Mouse (Mus musculus): ENCODE data around the gene Tex14.

The Tex14 gene

DNA sequence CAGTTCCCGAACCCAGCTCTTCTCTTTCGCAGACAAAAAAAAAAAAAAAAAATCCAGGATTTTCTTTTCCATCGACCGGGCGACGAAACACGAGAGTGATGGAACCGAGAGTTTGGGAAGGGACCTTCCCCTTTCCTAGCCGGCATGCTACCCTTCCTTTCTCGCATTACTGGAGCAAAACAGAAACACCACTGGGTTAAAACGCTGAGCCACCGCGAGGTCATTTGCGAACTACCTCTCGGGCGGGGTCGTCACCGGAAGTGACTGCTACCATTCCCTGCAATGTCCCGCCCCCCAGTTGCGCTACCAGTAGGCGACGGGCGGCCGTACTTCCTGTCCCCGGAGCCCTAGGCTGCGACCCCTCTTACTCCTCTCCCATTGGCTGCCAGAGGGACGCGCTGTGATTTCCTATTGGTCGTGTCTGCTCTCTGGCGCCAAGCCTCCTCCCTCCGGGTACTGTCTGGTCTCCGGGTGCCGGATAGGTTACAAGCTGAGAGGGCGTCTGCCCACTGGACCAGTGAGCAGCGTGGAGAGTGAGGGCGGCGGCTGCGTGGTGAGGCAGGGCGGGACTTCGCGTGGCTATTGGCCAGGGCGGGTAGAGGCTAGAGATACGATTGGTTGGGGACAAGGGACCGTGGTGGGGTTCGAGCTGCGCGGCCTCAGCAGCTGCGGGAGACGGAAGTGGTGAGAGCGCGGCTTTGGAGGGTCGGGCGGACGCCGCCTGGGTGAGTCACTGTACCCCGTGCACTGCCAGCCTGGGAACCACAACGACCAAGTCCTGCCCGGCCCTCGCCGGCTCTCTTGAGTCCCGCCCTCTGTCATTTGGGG is 186.9 kb downstream of the Tex14 start, which contains the start of gene Mtmr4:
Mtmr4 (plus strand) TSS at position 637 of the 828 bp plus-strand sequence.
- in situ Hi-C loops (cut with MboI) = no loop called here

DNA sequence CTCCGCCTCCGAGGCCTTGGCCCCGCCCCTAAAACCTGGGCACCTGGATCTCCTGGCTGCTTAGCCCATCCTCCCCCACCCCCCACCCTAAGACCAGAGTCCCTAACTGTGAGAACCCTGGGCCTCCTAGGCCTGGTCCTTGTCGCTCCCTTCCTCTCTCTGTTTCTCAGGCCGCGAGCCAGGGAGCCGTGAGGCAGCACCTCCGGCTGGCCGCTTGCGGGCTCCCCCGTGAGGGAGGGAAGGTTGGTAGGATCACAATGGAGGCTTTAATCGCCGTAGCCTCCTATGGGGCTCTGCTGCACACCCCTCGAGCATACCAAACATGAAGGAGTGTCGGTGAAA is 187.5 kb downstream of the Tex14 start:
- in situ Hi-C loops (cut with MboI) = no loop called here

DNA sequence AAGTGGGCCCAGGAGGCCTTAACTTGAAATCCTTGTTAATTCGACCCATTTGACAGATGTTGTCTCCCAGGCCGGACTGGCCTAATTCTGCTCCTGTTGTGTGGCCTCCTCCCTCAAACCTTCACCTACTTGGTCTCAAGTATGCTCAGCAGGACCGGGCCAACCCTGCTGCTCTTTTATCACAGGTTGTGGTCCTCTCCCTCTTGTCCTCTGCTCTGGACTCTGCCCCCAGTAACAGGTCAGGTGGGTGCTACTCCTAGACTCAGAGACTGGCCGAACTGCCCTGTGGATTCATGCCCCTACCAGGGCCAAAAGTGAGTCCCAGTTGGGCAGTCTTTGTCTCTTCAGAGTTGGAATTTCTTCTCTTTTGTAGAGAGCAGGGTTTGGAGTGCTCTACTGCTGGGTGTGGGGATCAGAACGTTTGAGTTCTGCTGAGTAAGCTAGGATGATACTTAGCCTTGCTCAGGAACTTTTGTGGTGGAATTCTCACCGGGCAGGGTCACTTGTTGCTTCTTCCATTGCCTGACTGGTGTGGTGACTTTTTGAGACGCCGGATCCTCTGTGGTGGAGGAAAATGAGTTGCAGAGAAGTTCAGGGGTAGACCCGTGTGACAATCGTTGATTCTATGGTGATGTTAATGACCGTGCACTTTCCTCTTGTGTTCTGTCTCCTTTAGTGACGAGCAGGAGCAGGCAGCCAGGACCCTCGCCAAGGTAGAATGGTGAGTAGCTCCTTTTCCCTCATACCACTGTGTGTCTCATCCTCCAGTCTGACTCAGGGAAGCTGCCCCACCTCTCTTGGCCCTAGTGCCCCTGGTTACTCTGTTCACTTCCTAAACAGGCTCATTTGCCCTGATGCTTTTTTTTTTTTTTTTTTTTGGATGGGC is 188.1 kb downstream of the Tex14 start:
- in situ Hi-C loops (cut with MboI) = no loop called here

DNA sequence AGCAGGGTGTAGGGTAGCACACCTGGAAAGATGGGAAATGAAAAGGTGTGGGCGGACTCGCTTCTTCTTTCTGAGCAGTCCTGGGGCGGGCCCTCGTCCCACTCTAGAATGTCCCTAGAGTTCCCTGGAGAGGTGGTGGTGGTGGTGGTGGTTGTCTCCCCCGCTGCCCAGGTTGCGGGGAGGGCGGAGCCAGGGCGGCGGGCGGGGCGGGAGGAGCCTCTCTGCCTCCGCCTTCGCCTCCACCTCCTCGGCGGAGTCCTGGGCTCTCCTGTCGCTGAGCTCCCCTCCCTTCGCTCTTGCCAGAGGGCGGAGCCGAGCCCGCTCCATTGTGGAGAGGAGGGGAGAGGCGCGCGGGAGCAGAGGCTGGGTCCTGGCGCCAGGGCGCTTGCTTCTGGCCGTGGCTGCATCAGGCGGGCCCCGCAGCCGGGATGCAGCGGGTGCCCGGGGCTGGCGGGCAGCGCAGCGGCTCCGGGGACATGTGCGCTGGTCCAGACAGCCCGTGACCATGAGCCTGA is 190.5 kb downstream of the Tex14 start:
- in situ Hi-C loops (cut with MboI) = no loop called here

DNA sequence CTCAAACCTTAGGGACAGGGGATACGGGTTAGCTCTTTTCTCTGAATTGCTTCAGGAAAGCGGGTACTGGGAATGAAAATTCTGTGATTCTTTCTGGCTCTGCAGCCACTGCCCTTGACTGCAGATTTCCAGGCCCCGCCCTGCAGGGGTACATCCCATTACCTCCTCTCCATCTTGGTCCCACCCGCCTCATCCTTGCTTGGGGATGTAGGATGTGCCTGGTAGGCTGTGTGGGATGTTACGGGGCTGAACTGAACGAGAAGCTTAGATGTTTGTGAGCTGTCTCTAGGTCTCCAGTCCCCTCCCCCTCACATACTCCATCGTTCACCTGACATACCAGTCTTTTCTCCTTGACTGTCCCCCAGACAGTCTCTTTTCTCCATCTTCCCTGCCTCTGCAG is 191.1 kb downstream of the Tex14 start:
- in situ Hi-C loops (cut with MboI) = no loop called here

DNA sequence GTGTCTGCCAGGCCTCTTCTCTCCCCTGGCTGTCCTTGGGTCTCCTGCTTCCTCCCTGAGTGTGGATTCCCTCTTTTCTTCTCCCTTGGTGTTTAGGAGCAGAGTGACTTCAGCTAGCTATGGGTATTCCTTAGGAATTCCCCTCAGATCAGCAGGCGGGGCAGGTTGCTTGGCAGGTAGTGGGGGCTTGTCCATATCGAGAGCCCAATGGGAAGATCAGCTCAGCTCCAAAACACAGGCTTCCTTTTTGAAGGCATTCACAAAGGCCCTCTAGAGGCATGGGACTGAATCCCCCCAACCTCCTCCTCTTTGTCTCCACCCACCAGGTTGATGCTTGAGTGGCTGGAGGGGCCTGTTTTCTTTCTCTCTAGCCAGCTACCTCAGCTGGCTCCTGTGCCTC is 191.6 kb downstream of the Tex14 start:
- in situ Hi-C loops (cut with MboI) = no loop called here

DNA sequence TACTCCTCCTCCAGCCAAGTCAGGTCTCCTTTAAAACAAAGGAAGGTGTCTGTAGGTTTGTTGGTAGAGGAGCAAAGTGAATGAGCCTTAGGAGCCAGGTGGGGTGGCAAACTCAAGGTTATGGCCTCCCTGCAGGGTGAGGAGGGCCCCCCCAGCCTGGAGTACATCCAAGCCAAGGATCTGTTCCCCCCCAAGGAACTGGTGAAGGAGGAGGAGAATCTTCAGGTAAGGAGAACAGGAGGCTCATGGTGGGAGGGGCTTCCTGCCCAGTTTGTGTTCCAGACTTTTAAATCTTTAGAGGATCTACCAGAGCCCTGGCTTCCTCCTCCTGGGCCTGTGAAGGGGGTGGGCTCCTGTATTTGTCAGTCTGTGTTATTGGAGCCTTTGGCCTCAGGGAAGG is 192.2 kb downstream of the Tex14 start:
- in situ Hi-C loops (cut with MboI) = no loop called here

DNA sequence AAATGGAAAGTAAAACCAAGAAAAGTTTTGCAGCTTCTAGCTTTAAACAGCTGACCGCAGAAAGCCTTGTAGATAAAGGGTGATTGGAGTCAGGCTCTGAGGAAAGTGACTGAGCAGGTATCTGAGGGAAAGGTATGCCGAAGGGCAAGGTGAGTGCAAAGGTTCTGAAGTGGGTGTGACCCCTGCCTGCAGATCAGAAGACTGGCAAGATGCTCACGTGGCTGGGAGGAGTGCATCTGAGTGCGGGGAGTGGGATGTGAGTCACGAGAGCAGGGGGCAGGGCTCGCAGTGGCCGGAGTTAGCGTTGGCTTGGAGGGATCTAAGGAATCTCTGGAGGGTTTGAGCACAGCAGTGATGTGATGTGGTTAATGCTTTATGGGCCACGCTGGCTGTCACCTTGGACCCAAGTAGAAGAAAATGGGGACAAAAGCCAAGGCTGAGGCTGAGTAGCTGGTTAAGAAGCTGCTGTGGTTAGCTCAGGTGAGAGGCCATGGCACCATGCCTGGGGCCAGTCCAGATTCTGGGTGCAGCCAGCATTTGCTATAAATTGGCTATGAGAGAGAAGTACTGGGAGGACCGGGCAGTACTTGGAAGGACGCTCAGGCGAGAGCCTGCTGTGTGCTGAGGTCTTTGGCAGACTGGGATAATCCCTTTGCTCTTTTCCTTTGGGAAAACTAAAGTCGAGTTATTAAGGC is 194.7 kb downstream of the Tex14 start:
- in situ Hi-C loops (cut with MboI) = no loop called here

DNA sequence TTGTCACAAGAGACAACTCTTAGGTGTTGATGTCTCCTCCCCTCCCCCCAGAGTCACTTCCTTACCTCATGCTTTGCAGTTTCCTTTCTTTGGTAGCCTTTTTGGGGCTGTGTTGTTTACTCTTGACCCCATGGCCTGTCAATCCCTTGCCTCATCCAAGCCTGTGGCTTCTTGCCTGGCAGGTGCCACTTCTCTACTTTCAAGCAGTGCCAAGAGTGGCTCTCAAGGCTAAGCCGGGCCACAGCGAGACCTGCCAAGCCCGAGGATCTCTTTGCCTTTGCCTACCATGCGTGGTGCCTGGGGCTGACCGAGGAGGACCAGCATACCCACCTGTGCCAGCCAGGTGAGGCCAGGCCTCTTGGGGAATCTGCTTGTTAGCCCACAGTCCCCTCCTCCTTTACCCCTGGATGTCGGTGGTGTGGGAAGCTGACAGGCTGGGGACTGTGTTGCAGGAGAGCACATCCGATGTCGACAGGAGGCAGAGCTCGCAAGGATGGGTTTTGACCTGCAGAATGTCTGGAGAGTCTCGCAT is 195.5 kb downstream of the Tex14 start:
- in situ Hi-C loops (cut with MboI) = no loop called here

DNA sequence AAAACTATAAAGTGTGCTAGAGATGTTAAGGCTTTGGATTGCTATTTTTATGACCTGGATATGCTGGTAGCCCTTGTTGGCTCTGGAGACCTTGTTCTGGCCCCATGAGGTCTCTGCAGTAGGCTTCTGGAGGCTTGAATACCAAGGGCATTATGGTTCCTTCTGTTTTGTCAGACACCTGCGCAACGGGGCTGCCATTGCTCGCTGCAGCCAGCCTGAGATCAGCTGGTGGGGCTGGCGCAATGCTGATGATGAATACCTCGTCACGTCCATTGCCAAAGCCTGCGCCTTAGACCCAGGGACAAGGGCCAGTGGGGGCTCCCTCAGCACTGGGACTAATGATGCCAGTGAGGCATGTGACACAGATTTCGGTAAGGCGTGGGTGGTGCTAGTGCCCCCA is 197.4 kb downstream of the Tex14 start:
- in situ Hi-C loops (cut with MboI) = no loop called here

DNA sequence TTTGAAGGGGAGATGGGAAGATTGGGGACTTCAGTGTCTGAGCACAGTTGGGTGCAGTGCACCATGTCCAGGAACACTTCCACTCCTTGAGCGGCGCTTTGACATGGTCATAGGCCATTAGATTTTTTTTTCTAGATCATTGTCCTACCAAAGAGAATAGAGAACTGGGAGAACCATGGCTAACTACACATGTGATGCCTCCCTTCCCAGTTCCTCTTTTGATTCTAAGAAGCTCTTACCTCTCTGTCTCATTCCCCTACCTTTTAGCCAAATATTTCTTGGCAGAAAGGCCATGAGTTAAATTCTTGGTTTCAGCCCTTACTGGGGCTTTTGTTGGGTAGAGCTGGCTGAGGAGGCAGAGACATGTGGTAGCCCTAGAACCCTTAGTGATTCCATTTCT is 198.7 kb downstream of the Tex14 start:
- in situ Hi-C loops (cut with MboI) = no loop called here
